Mouse (Mus musculus) CD4-positive helper T cell, adult 2 months (primary cell): Measurements from ENCODE around the gene Dkc1.

ENCODE experiments used
- DNase-seq: peaks from one replicate; pipeline ENCODE4 v3.0.0-alpha.2; 2012; ENCODE audit warnings: low read depth, missing footprints, low spot score

The Dkc1 gene

GRCm38 (mm10) chrX:75095369-75096162, at the start of gene Dkc1:
Gene Dkc1 (plus strand): TSS chrX:75095854.
- peak; percentile 96 for DNase-seq

GRCm38 (mm10) chrX:75045931-75046330, 49.7 kb upstream of the Dkc1 start:
- no peak for DNase-seq

- no peak for DNase-seq
Measured at GRCm38 (mm10) chrX:75046921-75047635, 48.6 kb upstream of the Dkc1 start.

- DNase-seq, result no peak
Measured at GRCm38 (mm10) chrX:75056120-75056775, 39.4 kb upstream of the Dkc1 start.

GRCm38 (mm10) chrX:75082351-75082750, 13.3 kb upstream of the Dkc1 start:
- DNase-seq, result peak; percentile 28

GRCm38 (mm10) chrX:75083982-75084773, 11.5 kb upstream of the Dkc1 start:
- peak; percentile 44 for DNase-seq

GRCm38 (mm10) chrX:75084774-75085508, 10.7 kb upstream of the Dkc1 start, which contains the start of gene Gab3:
Gene Gab3 (minus strand): TSS chrX:75085458.
- DNase-seq, result peak; percentile 83

- DNase-seq, result peak; percentile 22
Measured at GRCm38 (mm10) chrX:75085654-75086053, 10.0 kb upstream of the Dkc1 start.

GRCm38 (mm10) chrX:75096163-75096770, 613 bp downstream of the Dkc1 start:
- no peak for DNase-seq

- no peak for DNase-seq
Measured at GRCm38 (mm10) chrX:75098799-75099198, 3.1 kb downstream of the Dkc1 start.

GRCm38 (mm10) chrX:75102293-75102692, 6.6 kb downstream of the Dkc1 start:
- DNase-seq, result no peak

GRCm38 (mm10) chrX:75115550-75115949, 19.9 kb downstream of the Dkc1 start:
- no peak for DNase-seq

GRCm38 (mm10) chrX:75125606-75126005, 30.0 kb downstream of the Dkc1 start:
- DNase-seq, result no peak

GRCm38 (mm10) chrX:75126893-75127292, 31.2 kb downstream of the Dkc1 start:
- no peak for DNase-seq

GRCm38 (mm10) chrX:75128333-75128980, 32.8 kb downstream of the Dkc1 start:
- peak; percentile 6 for DNase-seq

GRCm38 (mm10) chrX:75129474-75129873, 33.8 kb downstream of the Dkc1 start:
- DNase-seq, result no peak

GRCm38 (mm10) chrX:75130467-75131160, 35.0 kb downstream of the Dkc1 start, which contains the start of gene Mpp1:
Gene Mpp1 (minus strand): TSS chrX:75131016.
- DNase-seq, result peak; percentile 86

GRCm38 (mm10) chrX:75136938-75137337, 41.3 kb downstream of the Dkc1 start:
- no peak for DNase-seq

GRCm38 (mm10) chrX:75137729-75138128, 42.1 kb downstream of the Dkc1 start:
- DNase-seq, result no peak
